Mouse (Mus musculus) ES-Bruce4 (cell line): ENCODE measurements around the gene Zmat5. TPM values are rescaled to one million over a fixed set of nuclear protein-coding genes. Genes with fewer than 3 reads are reported as not detected.

Experiments
- H3K27ac ChIP-seq: 2 replicates; pipeline ENCODE4 v1.5.1; 2012; ENCODE audit warnings: low read length, inconsistent platforms; ENCODE audit not compliant: insufficient read depth
- H3K27me3 ChIP-seq: 2 replicates; pipeline ENCODE4 v1.6.1; 2012; ENCODE audit warnings: mild to moderate bottlenecking, low read length, inconsistent platforms; ENCODE audit not compliant: control insufficient read depth, poor library complexity, insufficient read depth, severe bottlenecking
- H3K36me3 ChIP-seq: 2 replicates; pipeline ENCODE4 v1.6.1; 2012; ENCODE audit warnings: inconsistent platforms, mild to moderate bottlenecking, low read length, moderate library complexity; ENCODE audit not compliant: control insufficient read depth, poor library complexity, insufficient read depth, severe bottlenecking
- H3K4me1 ChIP-seq: one replicate; pipeline ENCODE4 v1.8.1; 2011; ENCODE audit warnings: low read length; ENCODE audit not compliant: control insufficient read depth, insufficient read depth
- H3K4me3 ChIP-seq: 2 replicates; pipeline ENCODE4 v1.5.1; 2011; ENCODE audit warnings: low read depth, mild to moderate bottlenecking, low read length
- H3K9ac ChIP-seq: 2 replicates; pipeline ENCODE4 v1.6.1; 2012; ENCODE audit warnings: low read depth, mild to moderate bottlenecking, inconsistent platforms; ENCODE audit not compliant: poor library complexity, severe bottlenecking
- H3K9me3 ChIP-seq: replicated peaks from 2 replicates; pipeline ENCODE4 v1.6.1; 2012; ENCODE audit warnings: mild to moderate bottlenecking, low read length, inconsistent platforms; ENCODE audit not compliant: control insufficient read depth, poor library complexity, insufficient read depth, severe bottlenecking
- CTCF ChIP-seq: IDR thresholded peaks from one replicate; pipeline ENCODE4 v1.8.1; 2011; ENCODE audit warnings: low read depth, low read length
- EP300 ChIP-seq: IDR thresholded peaks from 2 replicates; pipeline ENCODE4 v1.6.1; 2011; ENCODE audit warnings: low read depth, low read length; ENCODE audit not compliant: insufficient read depth
- POLR2A ChIP-seq: IDR thresholded peaks from one replicate; pipeline ENCODE4 v1.8.1; 2011; ENCODE audit warnings: low read length; ENCODE audit not compliant: insufficient read depth
- polyA plus RNA-seq: library from polyadenylated mRNA; stranded (reverse); fragments of >200 nt; gene quantifications from 2 replicates; pipeline ENCODE4 v1.2.4, GENCODE M21; 2011; ENCODE audit warnings: low read depth; ENCODE audit not compliant: missing spikeins, insufficient read depth, insufficient read length

The Zmat5 gene
- polyA plus RNA-seq, 1 experiment, result 19.3 TPM

- no peaks in the 10 kb centered on the region for H3K4me1 ChIP-seq
- no peak overlapping the region for H3K9ac ChIP-seq
- H3K9me3 ChIP-seq, result no peaks in the 10 kb centered on the region
- no peak for TF ChIP-seq POLR2A
- no peak for TF ChIP-seq CTCF
- no peak for TF ChIP-seq EP300
- H3K36me3 ChIP-seq, result no peaks in the 10 kb centered on the region
- no peaks in the 10 kb centered on the region for H3K27me3 ChIP-seq
- no peak overlapping the region for H3K27ac ChIP-seq
- no peak overlapping the region for H3K4me3 ChIP-seq
Observed at GRCm38 (mm10) chr11:4761991-4762390, 57.5 kb downstream of the Zmat5 start.

DNA sequence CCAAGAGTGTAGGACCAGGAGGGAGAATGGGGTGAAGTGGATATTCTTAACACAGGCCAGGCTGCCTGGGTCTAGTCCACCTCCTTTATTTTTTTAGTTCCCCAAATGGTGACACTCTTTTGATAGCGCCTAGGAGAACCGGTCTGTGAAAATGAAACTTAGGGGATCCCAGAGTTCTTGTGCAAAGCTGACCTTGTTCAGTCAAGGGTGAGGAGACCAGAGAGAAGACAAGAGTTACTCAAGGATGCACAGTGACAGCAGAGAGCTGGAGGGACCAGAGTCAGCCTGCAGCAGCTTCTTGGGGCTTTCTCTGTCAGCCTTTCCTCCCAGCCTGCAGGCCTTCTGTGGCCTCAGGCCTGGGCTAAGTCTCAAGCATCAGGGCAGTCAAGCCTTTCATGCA, 58.0 kb downstream of the Zmat5 start:
- TF ChIP-seq EP300, result no peak
- no peak for TF ChIP-seq POLR2A
- no peak for TF ChIP-seq CTCF
- Histone ChIP-seq H3K9ac (no peak overlapping the region), H3K36me3 (no peaks in the 10 kb centered on the region), H3K27me3 (no peaks in the 10 kb centered on the region), H3K9me3 (no peaks in the 10 kb centered on the region), H3K4me1 (no peaks in the 10 kb centered on the region), H3K4me3 (no peak overlapping the region), H3K27ac (no peak overlapping the region)

DNA sequence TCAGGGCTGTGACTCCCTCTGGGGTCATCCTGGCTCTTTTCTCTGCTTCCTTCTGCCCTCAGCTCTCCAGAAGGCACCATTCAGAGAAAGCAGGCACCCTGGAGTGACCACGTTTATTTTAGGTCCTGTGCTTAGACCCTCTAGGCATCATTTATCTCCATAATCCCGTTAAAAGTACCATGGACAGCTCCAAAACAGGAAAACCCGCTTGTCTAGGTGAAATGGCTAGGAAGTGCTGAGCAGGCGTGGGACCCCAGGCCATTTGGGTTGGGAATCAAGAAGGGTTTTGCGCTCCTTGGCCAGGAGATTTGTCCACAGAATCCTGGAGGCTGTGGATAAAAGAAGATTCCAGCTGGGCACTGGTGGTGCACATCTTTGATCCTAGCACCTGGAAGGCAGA, 59.2 kb downstream of the Zmat5 start:
- no peaks in the 10 kb centered on the region for H3K36me3 ChIP-seq
- TF ChIP-seq POLR2A, result no peak
- no peak for TF ChIP-seq CTCF
- TF ChIP-seq EP300, result no peak

DNA sequence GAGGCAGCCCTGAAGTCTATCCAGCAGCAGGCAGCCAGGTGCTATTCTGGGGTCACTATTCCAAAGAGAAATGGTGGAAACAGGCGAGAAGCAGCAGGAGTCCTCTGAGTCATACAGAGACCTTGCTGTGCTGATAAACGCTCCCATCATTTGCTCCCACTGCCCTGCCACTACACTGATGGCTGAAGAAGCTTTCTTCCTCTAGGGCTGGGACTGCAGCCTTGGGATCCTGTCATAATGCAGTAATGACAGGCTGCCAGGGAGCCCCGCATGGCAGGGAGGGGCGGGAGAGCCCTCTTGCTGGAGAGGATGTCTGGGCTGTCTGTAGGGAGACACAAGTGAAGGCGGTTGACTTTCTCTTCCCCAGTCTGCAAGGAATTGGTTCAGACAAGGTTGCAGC, 60.0 kb downstream of the Zmat5 start:
- TF ChIP-seq EP300 (no peak), CTCF (no peak), POLR2A (no peak)
- Histone ChIP-seq H3K4me3 (no peak overlapping the region), H3K27me3 (no peaks in the 10 kb centered on the region), H3K27ac (no peak overlapping the region), H3K36me3 (no peaks in the 10 kb centered on the region), H3K9me3 (no peaks in the 10 kb centered on the region), H3K4me1 (no peaks in the 10 kb centered on the region), H3K9ac (no peak overlapping the region)

More for the DNA sequence above, 59.2 kb downstream of the Zmat5 start:
- H3K4me1 ChIP-seq, result no peaks in the 10 kb centered on the region
- no peak overlapping the region for H3K4me3 ChIP-seq
- no peak overlapping the region for H3K27ac ChIP-seq
- H3K9ac ChIP-seq, result no peak overlapping the region
- H3K27me3 ChIP-seq, result no peaks in the 10 kb centered on the region
- H3K9me3 ChIP-seq, result no peaks in the 10 kb centered on the region

DNA sequence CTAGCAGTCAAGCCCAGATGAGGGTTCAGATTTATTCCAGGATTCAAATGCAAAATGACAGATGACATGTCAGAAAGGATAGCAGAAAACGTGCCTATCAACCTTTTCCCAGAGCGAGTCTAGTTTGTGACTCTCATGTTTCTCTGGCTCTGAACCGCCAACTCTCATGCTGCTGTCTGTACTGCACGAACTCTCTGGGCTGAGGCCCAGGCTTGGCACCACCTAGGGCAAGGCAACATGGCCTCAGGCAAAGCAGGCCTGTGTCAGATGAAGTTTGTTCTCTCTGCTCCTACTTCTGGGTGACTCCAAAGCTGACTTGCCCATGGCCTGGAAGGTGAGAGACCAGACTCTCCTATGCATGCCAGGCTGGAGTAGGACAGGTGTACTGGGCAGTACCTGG, 63.9 kb downstream of the Zmat5 start:
- Histone ChIP-seq H3K4me3 (no peak overlapping the region), H3K27ac (no peak overlapping the region), H3K9ac (no peak overlapping the region), H3K9me3 (no peaks in the 10 kb centered on the region), H3K36me3 (no peaks in the 10 kb centered on the region), H3K27me3 (no peaks in the 10 kb centered on the region), H3K4me1 (no peaks in the 10 kb centered on the region)
- TF ChIP-seq EP300 (no peak), CTCF (no peak), POLR2A (no peak)

DNA sequence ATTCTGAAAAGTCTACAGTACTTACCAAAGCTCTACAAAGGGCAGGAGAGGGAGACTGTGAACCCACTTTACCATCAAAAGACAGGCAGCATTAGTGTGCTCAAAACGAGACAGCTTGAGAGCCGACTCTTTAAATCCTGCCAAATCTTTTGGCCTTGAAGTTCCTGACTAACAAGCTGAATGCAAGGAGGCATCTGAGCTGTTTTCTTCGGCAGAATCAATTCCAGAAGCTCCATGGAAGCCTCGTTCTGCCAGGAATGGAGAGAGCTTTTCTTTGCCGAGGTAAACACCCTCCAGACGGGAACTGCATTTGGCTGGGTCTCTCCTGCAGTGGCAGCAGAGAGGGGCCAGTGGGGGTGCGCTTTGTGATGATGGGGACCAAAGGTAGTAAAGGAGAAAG, 64.8 kb downstream of the Zmat5 start:
- no peaks in the 10 kb centered on the region for H3K36me3 ChIP-seq
- TF ChIP-seq EP300 (no peak), CTCF (no peak), POLR2A (no peak)
- H3K9ac ChIP-seq, result no peak overlapping the region
- H3K9me3 ChIP-seq, result no peaks in the 10 kb centered on the region
- H3K27ac ChIP-seq, result no peak overlapping the region
- no peak overlapping the region for H3K4me3 ChIP-seq
- no peaks in the 10 kb centered on the region for H3K4me1 ChIP-seq
- no peaks in the 10 kb centered on the region for H3K27me3 ChIP-seq

DNA sequence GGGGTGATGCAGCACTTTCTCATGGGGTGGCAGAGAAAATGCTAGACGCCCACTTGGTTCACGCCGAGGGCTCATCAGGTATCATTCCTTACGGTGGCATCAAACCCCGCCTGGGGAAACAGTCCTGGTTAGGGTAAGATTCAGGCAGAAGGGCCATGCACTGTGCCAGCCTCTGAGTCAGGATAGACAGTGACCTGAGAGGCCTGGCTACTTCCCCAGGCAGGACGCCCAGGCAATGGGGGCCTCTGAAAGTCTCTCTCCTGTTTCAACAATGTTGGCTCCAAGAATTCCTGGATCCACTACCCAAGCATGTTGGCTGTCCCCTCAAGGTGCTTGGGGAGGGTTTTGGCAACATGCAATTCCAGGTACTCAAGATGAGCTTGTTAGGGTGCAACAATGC, 65.4 kb downstream of the Zmat5 start:
- no peak overlapping the region for H3K9ac ChIP-seq
- no peaks in the 10 kb centered on the region for H3K27me3 ChIP-seq
- no peak overlapping the region for H3K4me3 ChIP-seq
- no peaks in the 10 kb centered on the region for H3K9me3 ChIP-seq
- H3K36me3 ChIP-seq, result 0 out of 2 replicates have a peak, but pooled peaks cover under 1% of the 10 kb centered on the region
- H3K27ac ChIP-seq, result no peak overlapping the region
- TF ChIP-seq CTCF, result no peak
- H3K4me1 ChIP-seq, result no peaks in the 10 kb centered on the region
